Mouse (Mus musculus) heart, embryonic 16.5 days (tissue): ENCODE data around the gene Enpp6. TPM values are rescaled to one million over a fixed set of nuclear protein-coding genes. Genes with fewer than 3 reads are reported as not detected.

ENCODE experiments used
- ATAC-seq: fragments of 200-750 bp; cut with Nextera tagmentation; replicated peaks from 2 replicates; pipeline ENCODE4 v1.8.0; 2017; ENCODE audit warnings: moderate number of reproducible peaks; ENCODE audit not compliant: insufficient read depth, low FRiP score; ENCODE audit errors: extremely low read depth
- H3K27ac ChIP-seq: fragments of 300-500 bp; sonication (generic); 2 replicates; pipeline ENCODE4 v1.5.1; 2014; ENCODE audit warnings: mild to moderate bottlenecking, low read length, control low read depth, moderate library complexity
- H3K27me3 ChIP-seq: fragments of 300-500 bp; sonication (generic); 2 replicates; pipeline ENCODE4 v1.6.1; 2014; ENCODE audit warnings: low read length, mixed read lengths; ENCODE audit not compliant: control insufficient read depth, insufficient read depth
- H3K36me3 ChIP-seq: fragments of 300-500 bp; sonication (generic); 2 replicates; pipeline ENCODE4 v1.6.1; 2014; ENCODE audit not compliant: control insufficient read depth, insufficient read depth
- H3K4me1 ChIP-seq: fragments of 300-500 bp; sonication (generic); 2 replicates; pipeline ENCODE4 v1.6.1; 2014; ENCODE audit warnings: low read length, mixed read lengths; ENCODE audit not compliant: control insufficient read depth, insufficient read depth
- H3K4me2 ChIP-seq: fragments of 300-500 bp; sonication (generic); 2 replicates; pipeline ENCODE4 v1.6.1; 2014; ENCODE audit warnings: low read depth, mild to moderate bottlenecking, control low read depth, low read length
- H3K4me3 ChIP-seq: fragments of 300-500 bp; sonication (generic); 2 replicates; pipeline ENCODE4 v1.5.1; 2014; ENCODE audit warnings: mild to moderate bottlenecking, control low read depth, low read length
- H3K9ac ChIP-seq: fragments of 300-500 bp; sonication (generic); 2 replicates; pipeline ENCODE4 v1.6.1; 2014; ENCODE audit warnings: low read length, control low read depth
- H3K9me3 ChIP-seq: fragments of 300-500 bp; sonication (generic); replicated peaks from 2 replicates; pipeline ENCODE4 v1.6.1; 2016; ENCODE audit warnings: low read length; ENCODE audit not compliant: control insufficient read depth
- WGBS: fragments of 180-500 bp; shearing (Covaris S2); extraction: QIAGEN DNeasy Blood & Tissue Kit; methylation state at CpG from one replicate; pipeline ENCODE4 v1.1.7; 2014; 5-methylcytosine and 5-hydroxymethylcytosine counted together
- polyA plus RNA-seq: library from polyadenylated mRNA; unstranded; fragments of >200 nt; fragmentation: Nextera tagmentation; extraction: Ambion mirVana; gene quantifications from 2 replicates; pipeline ENCODE4 v1.2.1, GENCODE M21; 2015

The Enpp6 gene
- polyA plus RNA-seq, 1 experiment from 2014 or later, result 3.2 TPM

- H3K27ac ChIP-seq, result no peak overlapping the region
- H3K27me3 ChIP-seq, result no peaks in the 10 kb centered on the region
- ATAC-seq, result no peak
- H3K4me2 ChIP-seq, result no peak overlapping the region
- 18% methylated on average over 7 of the region's 7 CpGs for WGBS
- no peak overlapping the region for H3K9ac ChIP-seq
- H3K4me3 ChIP-seq, result no peak overlapping the region
- H3K4me1 ChIP-seq, result no peaks in the 10 kb centered on the region
- no peaks in the 10 kb centered on the region for H3K9me3 ChIP-seq
- H3K36me3 ChIP-seq, result no peaks in the 10 kb centered on the region
Measured at GRCm38 (mm10) chr8:46953472-46953871, 33.2 kb upstream of the Enpp6 start.

GRCm38 (mm10) chr8:46962630-46963427, 23.9 kb upstream of the Enpp6 start:
- Histone ChIP-seq H3K9me3 (no peaks in the 10 kb centered on the region), H3K4me1 (no peaks in the 10 kb centered on the region), H3K9ac (no peak overlapping the region), H3K36me3 (no peaks in the 10 kb centered on the region), H3K27me3 (no peaks in the 10 kb centered on the region), H3K4me2 (no peak overlapping the region), H3K4me3 (no peak overlapping the region), H3K27ac (no peak overlapping the region)
- no peak for ATAC-seq
- WGBS, result 45% methylated on average over 10 of the region's 10 CpGs

- no peaks in the 10 kb centered on the region for H3K9me3 ChIP-seq
- 46% methylated on average over 8 of the region's 8 CpGs for WGBS
- ATAC-seq, result no peak
Measured at GRCm38 (mm10) chr8:46963619-46964145, 23.0 kb upstream of the Enpp6 start.

GRCm38 (mm10) chr8:46965812-46966211, 20.9 kb upstream of the Enpp6 start:
- Histone ChIP-seq H3K27ac (no peak overlapping the region), H3K4me3 (no peak overlapping the region), H3K9ac (no peak overlapping the region), H3K36me3 (no peaks in the 10 kb centered on the region), H3K9me3 (no peaks in the 10 kb centered on the region), H3K4me1 (no peaks in the 10 kb centered on the region), H3K27me3 (no peaks in the 10 kb centered on the region), H3K4me2 (no peak overlapping the region)
- no peak for ATAC-seq
- WGBS, result 52% methylated on average over 14 of the region's 14 CpGs

More at GRCm38 (mm10) chr8:46963619-46964145, 23.0 kb upstream of the Enpp6 start:
- H3K4me3 ChIP-seq, result no peak overlapping the region
- H3K9ac ChIP-seq, result no peak overlapping the region
- no peak overlapping the region for H3K4me2 ChIP-seq
- no peak overlapping the region for H3K27ac ChIP-seq
- H3K36me3 ChIP-seq, result no peaks in the 10 kb centered on the region
- H3K27me3 ChIP-seq, result no peaks in the 10 kb centered on the region
- no peaks in the 10 kb centered on the region for H3K4me1 ChIP-seq

GRCm38 (mm10) chr8:46968721-46969120, 18.0 kb upstream of the Enpp6 start:
- Histone ChIP-seq H3K27me3 (no peaks in the 10 kb centered on the region), H3K27ac (no peak overlapping the region), H3K36me3 (no peaks in the 10 kb centered on the region), H3K4me1 (no peaks in the 10 kb centered on the region), H3K9ac (no peak overlapping the region), H3K4me2 (no peak overlapping the region), H3K9me3 (no peaks in the 10 kb centered on the region), H3K4me3 (no peak overlapping the region)
- 89% methylated on average over 3 of the region's 3 CpGs for WGBS
- ATAC-seq, result no peak

GRCm38 (mm10) chr8:46969386-46969785, 17.3 kb upstream of the Enpp6 start:
- 66% methylated on average over 2 of the region's 2 CpGs for WGBS
- Histone ChIP-seq H3K27ac (no peak overlapping the region), H3K4me1 (no peaks in the 10 kb centered on the region), H3K36me3 (no peaks in the 10 kb centered on the region), H3K4me3 (no peak overlapping the region), H3K4me2 (no peak overlapping the region), H3K9me3 (peaks cover 2% of the 10 kb centered on the region; the same call in 1 of the 2 replicates), H3K27me3 (no peaks in the 10 kb centered on the region), H3K9ac (no peak overlapping the region)
- ATAC-seq, result no peak

- ATAC-seq, result no peak
- Histone ChIP-seq H3K4me2 (no peak overlapping the region), H3K9me3 (peaks cover 4% of the 10 kb centered on the region; the same call in 1 of the 2 replicates), H3K9ac (no peak overlapping the region), H3K27me3 (no peaks in the 10 kb centered on the region), H3K27ac (no peak overlapping the region), H3K36me3 (no peaks in the 10 kb centered on the region), H3K4me3 (no peak overlapping the region), H3K4me1 (no peaks in the 10 kb centered on the region)
- WGBS, result 79% methylated on average over 4 of the region's 4 CpGs
Measured at GRCm38 (mm10) chr8:46977376-46977775, 9.3 kb upstream of the Enpp6 start.

- H3K9me3 ChIP-seq, result no peaks in the 10 kb centered on the region
- H3K4me3 ChIP-seq, result no peak overlapping the region
- no peaks in the 10 kb centered on the region for H3K27me3 ChIP-seq
- peak overlapping the region; percentile 27; the same call in 1 of the 2 replicates for H3K27ac ChIP-seq
- no peaks in the 10 kb centered on the region for H3K36me3 ChIP-seq
- no peak overlapping the region for H3K4me2 ChIP-seq
- no peak overlapping the region for H3K9ac ChIP-seq
- ATAC-seq, result 0 out of 2 replicates have a peak, but pooled peaks have one; percentile 28
- H3K4me1 ChIP-seq, result no peaks in the 10 kb centered on the region
- 61% methylated on average over 6 of the region's 6 CpGs for WGBS
Measured at GRCm38 (mm10) chr8:46982166-46982565, 4.5 kb upstream of the Enpp6 start.

- Histone ChIP-seq H3K36me3 (no peaks in the 10 kb centered on the region), H3K27me3 (no peaks in the 10 kb centered on the region), H3K4me2 (no peak overlapping the region), H3K9ac (no peak overlapping the region), H3K27ac (peak overlapping the region; percentile 27; the same call in 1 of the 2 replicates), H3K9me3 (no peaks in the 10 kb centered on the region), H3K4me3 (no peak overlapping the region), H3K4me1 (no peaks in the 10 kb centered on the region)
- 32% methylated on average over 4 of the region's 4 CpGs for WGBS
- ATAC-seq, result peak; percentile 85
Measured at GRCm38 (mm10) chr8:46982770-46983169, 3.9 kb upstream of the Enpp6 start.
